Mouse (Mus musculus) effector memory CD4-positive, alpha-beta T cell, adult 7 months (primary cell): ENCODE data around the gene Bank1. TPM values are rescaled to one million over a fixed set of nuclear protein-coding genes. Genes with fewer than 3 reads are reported as not detected.

Experiments used
- polyA plus RNA-seq: library from polyadenylated mRNA; unstranded; fragments of 100-300 nt; shearing (Covaris generic); gene quantifications from one replicate; pipeline ENCODE4 v1.2.1, GENCODE M21; 2017

Bank1 gene
- 0.15 TPM for polyA plus RNA-seq

GRCm38 (mm10) chr3:136325783-136326182 is at the start of gene Bank1:
Gene Bank1, minus strand, starts transcription at chr3:136326066.

